Mouse (Mus musculus) naive thymus-derived CD4-positive, alpha-beta T cell, adult 5 months (primary cell): ENCODE measurements around the gene Nek2. TPM values are rescaled to one million over a fixed set of nuclear protein-coding genes. Genes with fewer than 3 reads are reported as not detected.

Experiments used
- polyA plus RNA-seq: library from polyadenylated mRNA; unstranded; fragments of 100-300 nt; shearing (Covaris generic); gene quantifications from one replicate; pipeline ENCODE4 v1.2.1, GENCODE M21; 2017

The Nek2 gene
- polyA plus RNA-seq = 0.34 TPM

GRCm38 (mm10) chr1:191821326-191822091 is at the start of gene Nek2:
Gene Nek2, plus strand, starts transcription at chr1:191821444.

Other genes with a start within 250 kb of the Nek2 start
- gene Dtl, start 245.9 kb upstream of the Nek2 start, polyA plus RNA-seq = 3.1 TPM
- gene Ints7, start 245.8 kb upstream of the Nek2 start, polyA plus RNA-seq = 55.0 TPM
- 15.5 TPM for gene Lpgat1, start 103.6 kb upstream of the Nek2 start, polyA plus RNA-seq
- gene Slc30a1, start 85.3 kb downstream of the Nek2 start, polyA plus RNA-seq = 34.7 TPM
- gene Rd3, start 155.9 kb downstream of the Nek2 start, polyA plus RNA-seq = 0.20 TPM